Mouse (Mus musculus) kidney, embryonic 14.5 days (tissue): Measurements from ENCODE around the gene Zfp1. TPM values are rescaled to one million over a fixed set of nuclear protein-coding genes. Genes with fewer than 3 reads are reported as not detected.

Experiments
- ATAC-seq: fragments of 200-750 bp; cut with Nextera tagmentation; 2 replicates; pipeline ENCODE4 v1.8.0; 2017; ENCODE audit warnings: moderate number of reproducible peaks, mild to moderate bottlenecking, moderate TSS enrichment, moderate library complexity; ENCODE audit not compliant: low FRiP score, low TSS enrichment
- H3K27ac ChIP-seq: fragments of 300-500 bp; sonication (generic); 2 replicates; pipeline ENCODE4 v1.5.1; 2014; ENCODE audit warnings: low read depth, mild to moderate bottlenecking, low read length, moderate library complexity, mixed read lengths
- H3K27me3 ChIP-seq: fragments of 300-500 bp; sonication (generic); 2 replicates; pipeline ENCODE4 v1.6.1; 2014; ENCODE audit warnings: mild to moderate bottlenecking, low read length; ENCODE audit not compliant: control insufficient read depth, insufficient read depth
- H3K36me3 ChIP-seq: fragments of 300-500 bp; sonication (generic); 2 replicates; pipeline ENCODE4 v1.6.1; 2014; ENCODE audit warnings: low read length, mixed read lengths; ENCODE audit not compliant: control insufficient read depth, insufficient read depth
- H3K4me1 ChIP-seq: fragments of 300-500 bp; sonication (generic); 2 replicates; pipeline ENCODE4 v1.6.1; 2014; ENCODE audit warnings: low read length, mixed read lengths; ENCODE audit not compliant: control insufficient read depth, insufficient read depth
- H3K4me2 ChIP-seq: fragments of 300-500 bp; sonication (generic); replicated peaks from 2 replicates; pipeline ENCODE4 v1.6.1; 2014; ENCODE audit warnings: low read depth, mild to moderate bottlenecking, low read length
- H3K4me3 ChIP-seq: fragments of 300-500 bp; sonication (generic); 2 replicates; pipeline ENCODE4 v1.5.1; 2014; ENCODE audit warnings: mild to moderate bottlenecking, low read length
- H3K9ac ChIP-seq: fragments of 300-500 bp; sonication (generic); 2 replicates; pipeline ENCODE4 v1.6.1; 2014; ENCODE audit warnings: low read depth, mild to moderate bottlenecking, low read length, moderate library complexity
- H3K9me3 ChIP-seq: fragments of 300-500 bp; sonication (generic); 2 replicates; pipeline ENCODE4 v1.6.1; 2016; ENCODE audit warnings: low read length; ENCODE audit not compliant: control insufficient read depth
- WGBS: fragments of 180-500 bp; shearing (Covaris S2); extraction: QIAGEN DNeasy Blood & Tissue Kit; methylation state at CpG from one replicate; pipeline ENCODE4 v1.1.7; 2014; 5-methylcytosine and 5-hydroxymethylcytosine counted together
- polyA plus RNA-seq: library from polyadenylated mRNA; unstranded; fragments of >200 nt; fragmentation: Nextera tagmentation; extraction: Ambion mirVana; gene quantifications from 2 replicates; pipeline ENCODE4 v1.2.1, GENCODE M21; 2014

Zfp1 gene
- polyA plus RNA-seq, 1 experiment from 2014 or later = 24.8 TPM

DNA sequence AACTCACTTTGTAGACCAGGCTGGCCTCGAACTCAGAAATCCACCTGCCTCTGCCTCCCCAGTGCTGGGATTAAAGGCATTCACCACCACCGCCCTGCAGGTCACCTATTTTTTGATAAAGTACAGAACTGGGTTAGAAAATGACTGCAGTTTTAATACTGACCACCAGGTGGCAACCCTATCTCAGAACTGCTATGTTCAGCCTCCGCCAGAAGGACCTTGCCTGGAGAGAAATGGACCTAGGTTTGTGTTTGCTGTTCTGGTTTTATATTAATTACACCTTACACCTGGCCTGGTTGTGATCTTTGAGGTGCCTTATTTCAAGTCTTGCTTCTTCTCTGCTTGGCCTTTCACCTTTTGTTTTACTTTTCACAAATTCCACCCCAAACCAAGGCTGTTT is 34.9 kb downstream of the Zfp1 start:
- 36% methylated on average over 3 of the region's 3 CpGs for WGBS
- Histone ChIP-seq H3K27ac (no peak overlapping the region), H3K9me3 (peaks cover 3% of the 10 kb centered on the region; the same call in 1 of the 2 replicates), H3K4me3 (no peak overlapping the region), H3K27me3 (no peaks in the 10 kb centered on the region), H3K36me3 (no peaks in the 10 kb centered on the region), H3K4me1 (0 out of 2 replicates have a peak, but pooled peaks cover 3% of the 10 kb centered on the region), H3K9ac (no peak overlapping the region), H3K4me2 (no peak overlapping the region)
- ATAC-seq = peak; percentile 51; the same call in 1 of the 2 replicates

DNA sequence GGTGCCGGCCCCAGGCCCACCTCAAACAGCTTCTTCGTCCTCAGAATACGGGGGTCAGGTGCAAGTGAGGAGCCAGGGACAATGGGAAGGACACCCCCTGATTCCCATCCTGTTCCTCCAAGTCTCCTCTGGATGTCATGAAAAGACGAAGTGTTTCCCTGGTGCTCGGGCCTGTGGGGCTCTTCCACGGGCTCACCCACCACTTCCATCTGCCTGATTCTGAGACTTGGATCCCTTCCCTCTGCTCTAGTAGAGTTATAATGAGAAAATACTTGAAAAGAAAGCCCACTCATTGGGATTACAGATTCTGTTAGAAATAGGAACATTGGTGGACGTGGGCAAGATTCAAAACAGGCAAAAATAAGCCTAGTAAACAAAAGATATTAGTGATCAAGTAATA is 35.6 kb downstream of the Zfp1 start:
- Histone ChIP-seq H3K4me3 (no peak overlapping the region), H3K27me3 (no peaks in the 10 kb centered on the region), H3K27ac (no peak overlapping the region), H3K36me3 (no peaks in the 10 kb centered on the region), H3K9me3 (peaks cover 3% of the 10 kb centered on the region; the same call in 1 of the 2 replicates), H3K9ac (no peak overlapping the region), H3K4me1 (0 out of 2 replicates have a peak, but pooled peaks cover 3% of the 10 kb centered on the region), H3K4me2 (no peak overlapping the region)
- WGBS = 89% methylated on average over 7 of the region's 7 CpGs
- ATAC-seq = no peak

DNA sequence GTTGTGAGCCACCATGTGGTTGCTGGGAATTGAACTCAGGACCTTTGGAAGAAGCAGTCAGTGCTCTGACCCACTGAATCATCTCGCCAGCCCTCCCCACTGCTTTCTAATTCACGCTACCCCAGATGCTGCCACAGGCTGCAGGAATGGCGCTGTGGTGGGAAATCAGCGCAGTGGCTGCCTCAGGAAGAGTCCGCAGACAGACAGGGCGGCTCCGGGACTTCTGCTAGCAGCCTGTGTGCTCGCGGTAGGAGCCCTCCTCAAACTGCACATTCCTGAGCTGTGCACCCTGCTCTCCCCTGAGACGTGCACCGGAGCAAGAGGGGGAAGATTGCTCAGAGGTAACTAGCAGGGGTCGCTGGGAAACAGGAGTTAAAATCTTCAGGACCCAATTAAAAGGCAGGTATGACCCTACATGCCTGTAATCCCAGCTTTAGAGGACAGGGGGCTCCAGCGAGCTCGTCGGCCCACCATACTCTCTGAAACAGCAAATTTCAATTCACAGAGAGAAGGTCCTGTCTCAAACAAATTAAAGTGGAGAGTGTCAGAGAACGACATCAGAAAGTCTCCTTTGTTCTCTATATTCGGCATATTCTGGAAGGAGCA is 37.3 kb downstream of the Zfp1 start:
- Histone ChIP-seq H3K4me1 (0 out of 2 replicates have a peak, but pooled peaks cover 3% of the 10 kb centered on the region), H3K4me3 (no peak overlapping the region), H3K4me2 (no peak overlapping the region), H3K9ac (no peak overlapping the region), H3K36me3 (no peaks in the 10 kb centered on the region), H3K27me3 (no peaks in the 10 kb centered on the region), H3K9me3 (peaks cover 3% of the 10 kb centered on the region; the same call in 1 of the 2 replicates), H3K27ac (no peak overlapping the region)
- 43% methylated on average over 17 of the region's 17 CpGs for WGBS
- peak; percentile 34; the same call in 1 of the 2 replicates for ATAC-seq

DNA sequence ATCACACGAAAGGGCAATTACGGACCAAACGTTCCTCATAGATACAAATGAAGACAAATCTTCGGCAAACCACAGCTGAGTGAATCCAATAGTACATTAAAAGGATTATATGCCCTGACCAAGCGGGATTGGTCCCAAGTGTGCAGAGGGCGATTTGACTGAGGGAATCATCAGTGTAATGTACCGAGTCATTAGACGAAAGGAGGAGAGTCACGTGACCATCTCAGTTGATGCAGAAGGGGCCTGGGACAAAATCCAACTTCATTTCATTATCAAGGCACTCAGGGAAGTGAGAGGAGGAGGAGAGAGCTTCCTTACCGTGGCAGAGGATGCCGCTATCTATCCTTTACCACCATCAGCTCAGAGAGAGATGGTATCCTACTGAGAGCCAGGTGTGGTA is 38.0 kb downstream of the Zfp1 start:
- no peak overlapping the region for H3K4me3 ChIP-seq
- no peak overlapping the region for H3K4me2 ChIP-seq
- no peak overlapping the region for H3K27ac ChIP-seq
- 0 out of 2 replicates have a peak, but pooled peaks cover 3% of the 10 kb centered on the region for H3K4me1 ChIP-seq
- no peak for ATAC-seq
- no peaks in the 10 kb centered on the region for H3K36me3 ChIP-seq
- H3K9me3 ChIP-seq = peaks cover 3% of the 10 kb centered on the region; the same call in 1 of the 2 replicates
- H3K9ac ChIP-seq = no peak overlapping the region
- H3K27me3 ChIP-seq = no peaks in the 10 kb centered on the region
- 82% methylated on average over 11 of the region's 11 CpGs for WGBS

DNA sequence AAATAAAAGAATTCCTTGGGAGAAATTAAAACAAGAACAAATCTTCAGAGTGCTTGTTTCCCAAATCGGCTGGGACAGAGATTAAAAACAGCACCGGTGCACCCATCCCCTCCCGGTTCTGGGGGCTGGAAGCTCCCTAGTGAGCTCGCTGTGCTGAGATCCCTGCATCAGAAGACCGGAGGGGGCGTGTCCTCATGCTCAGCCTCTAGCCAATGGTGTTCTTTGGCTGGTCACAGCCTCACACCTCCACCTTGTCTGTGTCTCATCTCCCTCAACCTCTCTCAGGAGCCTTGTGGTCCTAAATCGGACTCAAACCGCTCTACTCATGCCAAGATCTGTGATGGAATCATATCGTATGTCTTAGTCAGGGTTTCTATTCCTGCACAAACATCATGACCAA is 39.3 kb downstream of the Zfp1 start:
- H3K36me3 ChIP-seq = no peaks in the 10 kb centered on the region

DNA sequence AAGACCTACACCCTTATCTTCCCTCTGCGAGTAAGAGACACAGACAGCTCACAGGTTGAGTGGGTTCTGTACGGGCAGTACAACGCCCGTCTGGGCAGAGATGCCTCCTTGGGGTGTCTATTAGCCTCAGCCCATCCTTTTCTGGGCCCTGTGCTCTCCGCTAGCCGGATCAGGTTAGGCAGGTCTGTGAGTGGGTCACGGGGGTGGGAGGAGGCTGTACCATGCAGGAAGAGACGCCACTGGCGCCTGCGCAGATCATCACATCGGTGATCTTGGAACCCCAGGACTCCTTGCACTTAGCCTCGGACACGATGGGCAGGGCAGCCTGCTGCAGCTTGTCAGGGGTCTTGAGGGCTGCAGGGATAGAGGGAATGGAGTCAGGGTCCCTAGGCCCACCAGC is 43.7 kb downstream of the Zfp1 start:
- H3K4me3 ChIP-seq = no peak overlapping the region
- peak; percentile 58; the same call in 1 of the 2 replicates for ATAC-seq
- 0 out of 2 replicates have a peak, but pooled peaks cover 3% of the 10 kb centered on the region for H3K4me1 ChIP-seq
- no peak overlapping the region for H3K27ac ChIP-seq
- H3K9ac ChIP-seq = no peak overlapping the region
- no peaks in the 10 kb centered on the region for H3K27me3 ChIP-seq
- 81% methylated on average over 13 of the region's 13 CpGs for WGBS
- H3K4me2 ChIP-seq = no peak overlapping the region
- H3K9me3 ChIP-seq = no peaks in the 10 kb centered on the region
- H3K36me3 ChIP-seq = no peaks in the 10 kb centered on the region

More for the DNA sequence above, 39.3 kb downstream of the Zfp1 start:
- H3K27ac ChIP-seq = no peak overlapping the region
- no peaks in the 10 kb centered on the region for H3K27me3 ChIP-seq
- no peak for ATAC-seq
- no peak overlapping the region for H3K4me2 ChIP-seq
- no peaks in the 10 kb centered on the region for H3K9me3 ChIP-seq
- 0 out of 2 replicates have a peak, but pooled peaks cover 3% of the 10 kb centered on the region for H3K4me1 ChIP-seq
- 24% methylated on average over 9 of the region's 9 CpGs for WGBS
- H3K9ac ChIP-seq = no peak overlapping the region
- H3K4me3 ChIP-seq = no peak overlapping the region

DNA sequence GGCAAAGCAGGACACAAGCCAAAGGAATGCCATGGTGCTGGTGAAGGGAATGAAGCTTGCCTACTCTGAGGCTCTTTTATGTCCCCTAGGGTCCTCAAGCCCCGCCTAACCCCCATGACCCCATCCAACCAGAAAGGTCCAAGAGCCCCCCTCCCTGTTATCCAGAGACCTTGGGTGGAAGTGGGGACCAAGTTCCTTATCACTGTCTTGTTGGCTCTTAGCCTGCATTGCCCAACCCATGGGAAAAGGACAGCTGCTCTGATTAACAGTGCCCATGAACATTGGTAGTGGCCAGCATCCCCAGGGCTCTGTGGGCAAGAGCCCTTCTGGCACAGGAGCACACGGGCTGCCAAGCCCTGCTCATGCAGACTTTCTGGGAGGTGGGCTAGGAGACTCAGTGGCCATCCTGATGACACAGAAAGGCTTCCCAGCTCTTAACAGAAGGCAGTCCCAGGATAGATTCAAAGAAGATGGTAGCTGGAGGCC is 47.8 kb downstream of the Zfp1 start, which contains the start of gene Ctrb1:
Gene Ctrb1, minus strand, starts transcription at position 51 of the 486 bp plus-strand sequence.
- no peaks in the 10 kb centered on the region for H3K36me3 ChIP-seq
- H3K27me3 ChIP-seq = no peaks in the 10 kb centered on the region
- ATAC-seq = no peak
- H3K4me3 ChIP-seq = no peak within 1 kb of the TSS
- no peak within 1 kb of the TSS for H3K9ac ChIP-seq
- no peak within 1 kb of the TSS for H3K27ac ChIP-seq
- 0 out of 2 replicates have a peak, but pooled peaks cover 2% of the 10 kb centered on the region for H3K9me3 ChIP-seq
- WGBS = 74% methylated on average over 2 of the region's 2 CpGs
- H3K4me1 ChIP-seq = peaks cover 4% of the 10 kb centered on the region; the same call in 1 of the 2 replicates
- no peak within 1 kb of the TSS for H3K4me2 ChIP-seq

DNA sequence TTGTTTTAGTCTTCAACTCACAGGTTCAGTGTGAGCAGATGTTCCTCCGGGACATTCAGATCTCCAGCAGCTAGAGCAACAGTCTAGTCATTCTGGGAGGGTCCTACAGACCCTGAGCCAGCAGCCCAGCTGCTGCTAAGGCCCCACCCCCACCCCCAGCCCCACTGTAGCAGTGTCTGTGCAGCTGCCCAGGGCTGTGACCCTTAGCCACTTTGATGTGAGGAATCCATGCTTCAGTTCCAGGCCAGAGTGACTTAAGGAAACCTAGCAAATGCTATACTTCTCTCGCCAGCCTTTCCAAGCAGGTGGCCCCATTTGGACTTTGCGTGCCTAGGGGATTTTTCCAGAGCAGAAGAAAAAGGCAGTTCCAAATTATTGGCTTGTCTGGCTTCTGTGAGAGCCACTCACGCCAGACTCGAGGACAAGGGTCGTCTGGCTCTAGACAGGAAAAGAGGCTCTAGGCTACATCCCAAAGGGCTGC is 50.1 kb downstream of the Zfp1 start:
- Histone ChIP-seq H3K9ac (no peak overlapping the region), H3K27ac (no peak overlapping the region), H3K4me2 (no peak overlapping the region), H3K9me3 (0 out of 2 replicates have a peak, but pooled peaks cover 2% of the 10 kb centered on the region), H3K4me3 (no peak overlapping the region), H3K27me3 (no peaks in the 10 kb centered on the region), H3K4me1 (peaks cover 4% of the 10 kb centered on the region; the same call in 1 of the 2 replicates), H3K36me3 (no peaks in the 10 kb centered on the region)
- WGBS = 44% methylated on average over 6 of the region's 6 CpGs
- peak; percentile 55; the same call in 1 of the 2 replicates for ATAC-seq

DNA sequence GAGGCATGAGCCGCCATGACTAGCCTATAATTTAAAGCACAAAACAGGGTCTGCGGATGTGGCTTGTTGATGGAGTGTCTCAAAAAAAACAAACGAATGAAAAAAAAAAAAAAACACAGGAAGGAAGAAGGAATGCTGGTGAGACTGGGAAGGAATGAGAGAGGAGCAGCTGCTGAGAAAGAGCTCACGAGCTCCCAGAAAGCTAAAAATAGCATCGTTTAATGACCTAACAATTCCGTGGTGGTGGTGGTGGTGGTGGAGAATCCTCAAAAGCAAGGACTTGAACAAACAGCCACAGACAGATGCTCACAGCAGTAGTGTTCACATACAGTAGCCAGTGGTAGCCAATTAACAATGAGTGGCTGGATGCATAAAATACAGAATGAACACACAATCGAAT is 52.2 kb downstream of the Zfp1 start:
- ATAC-seq = no peak
- Histone ChIP-seq H3K36me3 (no peaks in the 10 kb centered on the region), H3K9ac (no peak overlapping the region), H3K27me3 (no peaks in the 10 kb centered on the region), H3K4me1 (peaks cover 4% of the 10 kb centered on the region; the same call in 1 of the 2 replicates), H3K4me3 (no peak overlapping the region), H3K27ac (no peak overlapping the region), H3K4me2 (no peak overlapping the region), H3K9me3 (0 out of 2 replicates have a peak, but pooled peaks cover 2% of the 10 kb centered on the region)
- 53% methylated on average over 7 of the region's 7 CpGs for WGBS
